Mouse (Mus musculus) cerebellum, postnatal 14 days (tissue): ENCODE measurements around the gene H2al1k.
"Not testable (repeated sequence)": the region's sequence is repeated elsewhere in the genome, so short reads cannot be mapped to it uniquely, and the experiment has no call there.

ENCODE experiments used
- DNase-seq, 2 experiments: peaks; one replicate each; pipeline ENCODE4 v3.0.0; 2021; ENCODE audit warnings: mixed read lengths in 2 of 2

H2al1k gene

DNA sequence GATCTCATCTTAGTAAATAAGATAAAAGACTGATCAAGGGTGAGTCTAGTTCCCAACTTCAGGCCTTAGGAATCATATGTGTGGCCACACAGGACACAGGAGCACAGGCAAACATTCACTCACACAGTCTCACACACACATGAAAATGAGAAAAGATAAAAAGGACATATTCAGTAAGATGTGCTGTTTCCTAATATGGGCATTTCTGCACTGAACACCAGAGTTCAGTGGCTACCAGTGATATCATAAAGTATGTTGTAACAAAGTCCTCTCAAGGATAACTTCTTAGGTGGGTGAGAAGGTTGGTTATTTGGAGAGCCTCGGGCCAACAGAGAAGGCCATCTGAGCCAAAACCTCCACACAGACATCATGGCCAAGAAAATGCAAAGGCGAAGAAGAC lies at the start of gene H2al1k:
Gene H2al1k, plus strand, starts transcription at position 301 of the 400 bp plus-strand sequence.
- DNase-seq: not testable (repeated sequence)

DNA sequence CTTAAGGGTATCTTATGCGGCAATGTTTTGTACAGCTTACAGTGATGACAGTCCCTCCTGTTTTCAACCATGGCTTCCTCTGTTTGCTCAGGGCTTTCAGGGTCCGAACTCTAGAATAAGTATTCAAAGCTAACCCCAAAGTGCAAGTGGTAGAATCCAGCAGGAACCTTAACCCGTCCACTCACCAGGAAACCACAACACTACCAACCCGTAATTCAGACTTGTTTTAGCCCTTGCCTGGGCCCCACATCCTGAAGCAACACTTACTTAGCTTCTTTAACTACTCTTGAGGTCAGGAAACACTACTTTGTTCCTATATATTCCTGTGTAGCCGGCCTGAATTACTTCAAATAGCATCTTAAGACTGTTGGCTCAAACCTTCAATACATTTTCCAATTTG lies 47.6 kb upstream of the H2al1k start:
- no peak for DNase-seq

DNA sequence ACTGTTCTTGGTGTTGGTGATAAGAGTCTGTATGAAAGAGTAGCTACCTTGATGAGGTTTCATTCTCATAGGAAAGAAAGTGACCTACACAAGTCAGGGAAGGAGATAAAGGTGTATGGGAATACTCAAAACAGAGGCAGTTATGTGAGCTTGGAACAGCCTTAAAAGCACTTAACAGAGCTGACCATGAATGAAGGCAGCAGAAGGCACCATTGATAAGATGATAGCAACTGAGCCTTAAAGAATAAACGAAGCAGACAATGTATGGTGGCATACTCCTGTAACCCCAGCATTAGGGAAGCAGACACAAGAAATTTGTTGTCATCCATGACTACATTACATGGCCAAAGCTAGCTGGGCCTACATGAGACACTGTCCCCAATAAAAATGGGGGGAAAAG lies 47.0 kb upstream of the H2al1k start:
- no peak for DNase-seq

DNA sequence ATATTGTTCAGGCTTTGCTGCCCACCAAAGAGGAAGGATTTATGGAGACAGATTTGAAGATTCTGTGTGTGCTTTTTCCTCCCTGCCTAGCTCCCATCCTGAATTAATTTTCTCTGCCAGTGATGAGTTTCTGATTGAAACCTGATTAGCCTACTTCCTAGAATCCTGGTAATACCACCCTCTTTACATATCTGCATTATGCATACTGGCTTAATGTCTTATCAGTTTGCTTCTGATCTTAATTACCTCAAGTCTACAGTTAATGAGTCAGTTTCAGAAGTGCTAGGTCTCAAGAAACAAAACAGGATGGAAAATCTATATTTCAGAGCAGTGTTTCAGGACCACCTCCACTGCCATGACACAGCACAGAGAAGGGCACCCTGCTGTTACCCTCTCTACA lies 34.0 kb upstream of the H2al1k start:
- DNase-seq: not testable (repeated sequence)

DNA sequence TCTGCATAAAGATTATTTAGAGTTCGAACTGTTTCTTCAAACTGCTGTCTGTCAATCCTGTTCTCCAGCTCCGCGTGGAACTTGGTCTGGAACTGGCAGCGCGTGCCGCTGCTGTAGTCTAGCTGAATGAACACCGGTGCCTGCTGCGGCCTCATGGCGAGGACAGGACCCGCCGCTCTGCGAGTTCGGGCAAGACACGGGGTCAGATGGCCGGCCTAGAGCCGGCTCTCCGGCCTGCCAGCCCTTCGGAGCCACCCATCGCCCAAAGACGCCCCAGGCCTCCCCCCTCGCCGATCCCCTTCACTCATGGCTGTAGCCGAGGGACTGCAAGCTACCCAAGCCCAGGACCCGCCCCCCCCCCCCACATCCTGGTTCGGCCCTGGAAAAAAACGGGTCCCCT lies 22.5 kb upstream of the H2al1k start:
- DNase-seq: not testable (repeated sequence)

DNA sequence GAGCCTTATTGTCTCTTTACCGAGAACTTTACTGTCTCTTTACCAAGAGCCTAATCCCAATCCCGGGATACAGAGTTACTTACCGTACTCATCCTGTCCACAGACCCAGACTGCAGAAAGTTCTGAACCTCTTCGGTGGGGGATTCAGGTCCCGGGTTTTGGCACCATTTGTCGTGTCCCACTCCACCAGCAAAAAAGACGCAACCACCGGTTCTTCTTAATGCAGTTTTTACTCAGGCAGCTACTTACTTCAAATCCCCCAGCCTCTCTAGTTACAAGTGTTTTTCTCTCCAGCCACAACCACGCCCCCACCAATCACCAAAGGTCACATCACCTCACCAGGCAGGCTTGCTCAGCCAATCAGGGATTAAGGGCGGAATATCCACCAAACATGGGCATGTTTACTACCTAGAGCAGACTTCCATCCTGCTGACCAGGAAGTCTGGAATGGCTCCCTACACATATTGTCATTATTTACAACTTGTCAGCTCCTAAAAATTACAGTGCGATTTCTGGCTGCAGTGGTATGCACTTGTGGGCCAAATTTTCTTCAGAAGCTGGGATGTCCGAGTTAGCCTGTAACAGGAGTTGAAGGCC lies 18.0 kb upstream of the H2al1k start:
- not testable (repeated sequence) for DNase-seq

DNA sequence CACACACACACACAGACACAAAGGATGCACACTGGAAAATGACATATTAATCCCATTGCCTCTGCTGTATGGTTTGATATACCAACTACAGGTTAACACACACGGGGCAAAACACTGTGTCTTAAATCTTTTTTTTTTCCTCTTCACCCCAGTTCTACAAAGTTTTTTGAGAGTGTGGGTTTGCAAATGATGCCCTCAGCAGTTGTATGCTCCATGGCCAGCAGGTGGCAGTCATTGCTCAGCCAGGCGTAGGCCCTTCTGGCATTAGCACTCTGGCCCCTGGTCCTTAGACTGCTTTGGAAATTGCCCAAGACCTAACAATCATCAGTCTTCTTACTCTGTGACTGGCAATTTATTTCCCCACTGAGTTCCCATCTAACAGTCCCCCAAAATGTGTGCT lies 17.4 kb upstream of the H2al1k start:
- DNase-seq: peak; percentile 38 to 80

DNA sequence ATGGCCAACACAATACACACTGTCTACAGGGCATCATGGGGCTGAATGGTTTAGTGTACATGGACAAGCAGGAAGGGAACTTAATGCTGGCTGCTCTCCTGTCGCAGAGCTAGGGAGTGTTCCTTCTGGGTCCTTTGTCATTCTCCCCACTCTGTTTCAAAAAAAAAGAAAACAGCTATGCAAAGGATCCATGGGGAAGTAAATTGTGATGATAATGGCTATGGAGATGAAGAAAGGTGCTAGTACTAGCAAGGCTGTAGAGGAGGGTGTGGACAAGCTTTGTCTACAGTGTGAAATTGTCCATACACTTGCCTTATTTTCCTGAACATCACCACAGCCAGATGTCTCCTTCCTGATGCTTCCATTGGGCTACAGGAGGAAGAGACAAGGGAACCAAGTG lies 15.4 kb upstream of the H2al1k start:
- DNase-seq: not testable (repeated sequence)

DNA sequence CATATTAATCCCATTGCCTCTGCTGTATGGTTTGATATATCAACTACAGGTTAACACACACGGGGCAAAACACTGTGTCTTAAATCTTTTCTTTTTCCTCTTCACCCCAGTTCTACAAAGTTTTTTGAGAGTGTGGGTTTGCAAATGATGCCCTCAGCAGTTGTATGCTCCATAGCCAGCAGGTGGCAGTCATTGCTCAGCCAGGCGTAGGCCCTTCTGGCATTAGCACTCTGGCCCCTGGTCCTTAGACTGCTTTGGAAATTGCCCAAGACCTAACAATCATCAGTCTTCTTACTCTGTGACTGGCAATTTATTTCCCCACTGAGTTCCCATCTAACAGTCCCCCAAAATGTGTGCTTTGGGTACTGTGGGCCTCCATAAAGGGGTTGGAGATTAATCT lies 23.6 kb downstream of the H2al1k start:
- DNase-seq: peak; percentile 6 to 24

DNA sequence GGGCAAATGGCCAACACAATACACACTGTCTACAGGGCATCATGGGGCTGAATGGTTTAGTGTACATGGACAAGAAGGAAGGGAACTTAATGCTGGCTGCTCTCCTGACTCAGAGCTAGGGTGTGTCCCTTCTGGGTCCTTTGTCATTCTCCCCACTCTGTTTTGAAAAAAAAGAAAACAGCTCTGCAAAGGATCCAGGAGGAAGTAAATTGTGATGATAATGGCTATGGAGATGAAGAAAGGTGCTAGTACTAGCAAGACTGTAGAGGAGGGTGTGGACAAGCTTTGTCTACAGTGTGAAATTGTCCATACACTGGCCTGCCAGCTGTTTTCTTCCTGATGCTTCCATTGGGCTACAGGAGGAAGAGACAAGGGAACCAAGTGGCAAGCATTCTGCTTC lies 25.5 kb downstream of the H2al1k start:
- DNase-seq: not testable (repeated sequence)
